Mouse (Mus musculus): Measurements from ENCODE around the gene Tbx19. TPM values are rescaled to one million over a fixed set of nuclear protein-coding genes. Genes with fewer than 3 reads are reported as not detected.

Tbx19 gene
- total RNA-seq (2021), result not detected
- long read RNA-seq, experiment 1, result 0 reads
- long read RNA-seq, experiment 2, result 0 reads

- no peak for DNase-seq (ENCODE audit: low spot score in 2 of 2)
These were observed at the start of gene Tbx19 for GRCm38 (mm10) chr1:165160723-165161405. Gene Tbx19 (minus strand): TSS chr1:165160773.

GRCm38 (mm10) chr1:165205591-165205990, 45.0 kb upstream of the Tbx19 start:
- DNase-seq (ENCODE audit: low spot score in 2 of 2), result no peak

- no peak for DNase-seq (ENCODE audit: low spot score in 2 of 2)
These were observed 43.0 kb upstream of the Tbx19 start for GRCm38 (mm10) chr1:165203488-165204035.

GRCm38 (mm10) chr1:165201445-165202012, 41.0 kb upstream of the Tbx19 start:
- DNase-seq (ENCODE audit: low spot score in 2 of 2), result no peak

- DNase-seq (ENCODE audit: low spot score in 2 of 2), result no peak
These were observed 40.2 kb upstream of the Tbx19 start for GRCm38 (mm10) chr1:165200748-165201147.

- DNase-seq (ENCODE audit: low spot score in 2 of 2), result no peak
These were observed 39.1 kb upstream of the Tbx19 start for GRCm38 (mm10) chr1:165199639-165200038.

- no peak for DNase-seq (ENCODE audit: low spot score in 2 of 2)
These were observed 38.4 kb upstream of the Tbx19 start for GRCm38 (mm10) chr1:165198951-165199350.

GRCm38 (mm10) chr1:165197875-165198274, 37.3 kb upstream of the Tbx19 start:
- DNase-seq (ENCODE audit: low spot score in 2 of 2), result no peak

GRCm38 (mm10) chr1:165195396-165195960, 34.9 kb upstream of the Tbx19 start:
- DNase-seq (ENCODE audit: low spot score in 2 of 2), result no peak

GRCm38 (mm10) chr1:165194662-165195013, 34.1 kb upstream of the Tbx19 start:
- DNase-seq (ENCODE audit: low spot score in 2 of 2), result no peak

GRCm38 (mm10) chr1:165193880-165194661, 33.5 kb upstream of the Tbx19 start, which contains the start of gene Sft2d2:
Gene Sft2d2 (minus strand): TSS chr1:165194438.
- DNase-seq (ENCODE audit: low spot score in 2 of 2), result peak; percentile 74 to 83

GRCm38 (mm10) chr1:165193426-165193825, 32.9 kb upstream of the Tbx19 start:
- no peak for DNase-seq (ENCODE audit: low spot score in 2 of 2)

GRCm38 (mm10) chr1:165192714-165193264, 32.2 kb upstream of the Tbx19 start:
- no peak for DNase-seq (ENCODE audit: low spot score in 2 of 2)

- DNase-seq (ENCODE audit: low spot score in 2 of 2), result no peak
These were observed 31.5 kb upstream of the Tbx19 start for GRCm38 (mm10) chr1:165192102-165192501.

- no peak for DNase-seq (ENCODE audit: low spot score in 2 of 2)
These were observed 31.0 kb upstream of the Tbx19 start for GRCm38 (mm10) chr1:165191611-165192010.

GRCm38 (mm10) chr1:165190571-165191273, 30.1 kb upstream of the Tbx19 start:
- DNase-seq (ENCODE audit: low spot score in 2 of 2), result no peak

GRCm38 (mm10) chr1:165190068-165190467, 29.5 kb upstream of the Tbx19 start:
- no peak for DNase-seq (ENCODE audit: low spot score in 2 of 2)

- DNase-seq (ENCODE audit: low spot score in 2 of 2), result no peak
These were observed 28.4 kb upstream of the Tbx19 start for GRCm38 (mm10) chr1:165188806-165189580.

GRCm38 (mm10) chr1:165187357-165187756, 26.8 kb upstream of the Tbx19 start:
- no peak for DNase-seq (ENCODE audit: low spot score in 2 of 2)

GRCm38 (mm10) chr1:165186491-165186890, 25.9 kb upstream of the Tbx19 start:
- no peak for DNase-seq (ENCODE audit: low spot score in 2 of 2)
